Mouse (Mus musculus): ENCODE data around the gene Trp53i11.

- TF ChIP-seq POLR2A (IDR thresholded peaks at IDR 0.05; ENCODE audit: low read depth, low read length): no peak
- TF ChIP-seq CTCF (IDR thresholded peaks at IDR 0.05; ENCODE audit: borderline replicate concordance, insufficient read depth, low read length): no peak
These were observed 15.4 kb downstream of the Trp53i11 start for GRCm38 (mm10) chr2:93202782-93203181.

Measured in embryonic fibroblast, embryonic 13.5 days (primary cell).